Mouse (Mus musculus) gonadal fat pad, adult 2 months (tissue): ENCODE data around the gene D330045A20Rik. TPM values are rescaled to one million over a fixed set of nuclear protein-coding genes. Genes with fewer than 3 reads are reported as not detected.
A peak's percentile ranks its signal among the peaks of the same experiment; 100 is the strongest.
"Not testable (repeated sequence)": the region's sequence is repeated elsewhere in the genome, so short reads cannot be mapped to it uniquely, and the experiment has no call there.

Experiments
- DNase-seq: peaks from one replicate; pipeline ENCODE4 v3.0.0-alpha.2; 2012; ENCODE audit warnings: low read depth
- polyA plus RNA-seq: library from polyadenylated mRNA; depleted of rRNA; stranded (reverse); fragments of >200 nt; gene quantifications from 2 replicates; pipeline ENCODE4 v1.2.3, GENCODE M21; 2012; rRNA removed

Gene D330045A20Rik
- 1.1 and 1.5 TPM in 2 replicates for polyA plus RNA-seq

- no peak for DNase-seq
Observed at GRCm38 (mm10) chrX:139480022-139480894, at the start of gene D330045A20Rik. Gene D330045A20Rik, plus strand, starts transcription at chrX:139480367.

- DNase-seq = no peak
Observed at GRCm38 (mm10) chrX:139432550-139432949, 47.6 kb upstream of the D330045A20Rik start.

DNA sequence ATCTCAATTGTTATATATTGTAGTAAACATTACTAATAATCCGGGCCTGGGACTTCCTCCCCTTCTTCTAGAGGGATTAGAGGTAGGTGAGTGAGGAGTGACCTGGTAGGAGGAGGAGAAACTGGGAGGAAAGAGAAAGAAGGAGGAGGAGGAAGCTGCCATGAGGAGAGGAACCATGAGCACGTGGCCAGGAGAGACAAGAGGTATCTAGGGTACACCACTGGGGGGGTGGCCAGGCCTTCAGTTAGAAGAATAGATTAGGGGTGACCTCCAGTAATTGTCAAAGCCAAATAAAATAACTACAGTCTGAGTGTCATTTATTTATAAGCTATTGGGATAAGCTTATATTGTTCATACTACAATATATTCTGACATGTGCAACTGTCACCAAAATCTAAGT lies 45.0 kb upstream of the D330045A20Rik start:
- no peak for DNase-seq

DNA sequence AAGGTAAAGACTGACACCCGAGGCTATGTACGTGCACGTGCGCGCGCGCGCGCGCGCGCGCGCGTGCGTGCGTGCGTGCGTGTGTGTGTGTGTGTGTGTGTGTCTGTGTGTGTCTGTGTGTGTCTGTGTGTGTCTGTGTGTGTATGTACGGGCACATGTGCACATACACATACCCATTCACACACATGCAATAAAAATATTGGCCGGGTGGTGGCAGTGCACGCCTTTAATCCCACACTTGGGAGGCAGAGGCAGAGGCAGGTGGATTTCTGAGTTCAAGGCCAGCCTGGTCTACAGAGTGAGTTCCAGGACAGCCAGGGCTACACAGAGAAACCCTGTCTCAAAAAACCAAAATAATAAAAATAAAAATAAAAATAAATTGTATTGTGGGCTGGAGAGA lies 39.1 kb upstream of the D330045A20Rik start:
- not testable (repeated sequence) for DNase-seq

GRCm38 (mm10) chrX:139456812-139457211 lies 23.4 kb upstream of the D330045A20Rik start:
- no peak for DNase-seq

- no peak for DNase-seq
Observed at GRCm38 (mm10) chrX:139482083-139482482, 1.9 kb downstream of the D330045A20Rik start.

DNA sequence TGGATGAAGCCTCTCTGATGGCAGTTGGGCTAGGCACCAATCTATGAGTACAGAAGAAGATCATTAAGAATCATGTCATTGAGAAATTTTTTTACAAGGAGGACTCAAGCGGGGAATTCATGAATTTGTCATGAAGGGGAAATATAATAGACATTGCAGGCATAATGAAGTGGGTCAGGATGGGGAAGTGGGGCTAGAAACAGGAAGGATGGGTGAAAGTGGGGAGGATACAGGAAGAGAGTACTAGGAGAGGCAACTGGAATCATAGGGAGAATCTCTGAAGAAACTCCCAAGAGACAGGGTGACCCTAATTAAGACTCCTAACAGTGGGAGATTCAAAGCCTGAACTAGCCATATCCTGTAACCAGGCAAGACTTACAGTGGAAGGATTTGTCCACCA lies 4.8 kb downstream of the D330045A20Rik start:
- no peak for DNase-seq

GRCm38 (mm10) chrX:139516156-139516555 lies 36.0 kb downstream of the D330045A20Rik start:
- DNase-seq = no peak

DNA sequence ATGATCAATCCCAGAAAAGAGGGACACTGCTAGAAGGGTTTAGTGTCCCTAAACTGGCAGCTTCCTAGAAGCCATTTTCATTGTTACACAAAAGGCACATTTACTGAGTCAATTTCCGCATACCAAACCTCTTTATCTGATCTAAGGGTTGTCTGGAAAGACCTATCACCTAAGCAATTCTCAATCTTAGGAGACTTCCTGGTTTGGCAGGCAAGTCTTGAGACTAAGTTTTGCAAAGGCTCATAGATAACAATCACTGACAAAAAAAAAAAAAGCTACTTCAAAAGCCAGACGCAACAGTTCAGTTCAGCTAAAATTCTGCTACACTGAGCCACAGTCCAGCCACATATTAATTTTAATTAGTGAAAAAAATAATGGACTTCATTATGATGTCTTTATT lies 39.1 kb downstream of the D330045A20Rik start:
- peak; percentile 1 for DNase-seq

DNA sequence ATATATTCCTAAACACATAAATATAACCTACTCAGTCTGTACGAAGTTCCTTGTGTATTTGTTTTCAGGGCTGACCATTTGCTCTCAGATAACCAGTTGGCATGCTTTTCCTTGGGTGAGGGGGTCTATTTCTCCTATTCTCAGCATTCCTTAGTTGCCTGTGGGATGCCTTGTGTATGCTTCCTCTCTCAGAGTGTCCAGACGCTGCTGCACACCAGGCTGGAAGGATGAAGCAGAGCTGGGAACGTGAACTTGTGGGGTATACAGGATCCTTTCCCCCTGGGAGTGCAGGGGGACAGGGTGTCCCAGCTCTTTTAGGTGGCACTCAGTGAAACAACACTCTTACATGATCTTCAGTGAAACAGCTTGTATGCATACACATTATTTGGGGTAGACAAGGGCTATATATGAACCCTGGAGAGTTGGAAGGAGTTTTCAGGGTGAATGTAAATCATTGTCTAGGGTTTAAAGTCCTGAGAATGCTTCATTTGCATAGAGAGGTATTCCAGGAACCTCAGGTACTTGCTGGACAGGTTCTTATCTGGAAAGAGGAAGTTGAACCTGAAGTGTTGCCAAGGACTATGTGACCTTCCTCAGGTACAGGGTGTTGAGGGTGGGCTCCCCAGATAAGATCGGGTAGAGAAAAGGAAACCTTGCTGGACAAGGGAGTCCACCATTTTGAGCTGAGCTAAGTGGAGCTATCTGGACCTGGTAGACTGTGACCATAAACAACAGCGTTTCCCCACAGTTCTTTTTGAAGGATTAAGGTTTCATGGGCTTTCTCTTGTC lies 44.3 kb downstream of the D330045A20Rik start:
- DNase-seq = no peak

DNA sequence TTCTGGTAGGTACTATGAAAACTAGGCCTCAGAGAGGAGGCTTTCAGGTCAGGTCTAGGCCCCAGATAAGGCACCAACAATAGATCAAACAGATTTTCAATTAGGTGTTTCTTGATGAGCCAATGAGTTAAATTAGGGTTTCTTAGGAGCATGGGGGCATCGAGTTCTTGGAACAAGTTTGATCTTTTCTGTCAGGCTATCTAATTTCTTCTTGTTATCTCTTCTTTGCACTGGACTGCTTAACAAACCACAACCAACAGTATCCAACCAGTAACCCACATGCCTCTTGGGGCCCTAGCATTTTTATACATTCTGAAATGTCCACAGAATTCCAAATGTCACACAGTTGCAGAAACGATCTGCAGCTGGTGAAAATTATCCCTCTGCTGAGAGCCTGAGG lies 45.6 kb downstream of the D330045A20Rik start:
- no peak for DNase-seq

DNA sequence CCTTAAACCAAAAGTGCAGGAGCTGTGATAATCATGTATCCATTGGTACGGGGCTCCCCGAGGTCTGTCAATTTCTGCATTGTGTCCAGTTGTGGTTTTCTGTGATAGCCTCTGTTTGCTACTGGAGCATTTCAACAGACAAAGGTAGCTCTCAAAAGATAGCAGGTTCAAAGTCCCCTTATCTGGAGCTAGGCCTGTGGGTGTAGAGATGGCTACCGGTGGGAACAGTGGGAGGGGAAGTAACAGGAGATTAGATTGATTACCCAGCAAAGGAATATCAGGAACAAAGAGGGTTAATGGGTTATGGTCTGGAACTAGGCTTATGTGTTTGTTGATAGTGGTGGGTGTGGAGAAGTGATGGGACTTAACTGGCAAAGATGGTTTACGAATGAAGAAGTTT lies 46.8 kb downstream of the D330045A20Rik start:
- no peak for DNase-seq

GRCm38 (mm10) chrX:139529678-139530077 lies 49.5 kb downstream of the D330045A20Rik start:
- no peak for DNase-seq

DNA sequence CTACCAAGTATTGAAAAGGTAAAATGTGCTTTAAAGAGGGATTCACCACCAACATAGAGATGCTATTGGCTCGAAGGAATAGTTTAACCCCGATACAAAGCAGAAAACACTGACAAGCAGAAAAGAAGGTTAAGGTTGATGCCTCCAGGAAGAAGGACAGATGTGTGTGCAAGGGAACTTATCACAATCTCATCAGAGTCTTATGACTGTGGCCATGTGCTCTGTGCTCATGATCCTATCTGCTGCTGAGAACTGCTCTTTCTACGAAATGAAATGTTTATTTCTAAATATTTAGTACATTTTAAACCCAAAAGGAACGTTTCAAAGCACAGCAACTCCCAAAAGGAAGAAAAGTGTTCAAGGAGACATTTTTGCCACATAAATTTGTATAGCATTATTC lies 52.1 kb downstream of the D330045A20Rik start:
- no peak for DNase-seq

GRCm38 (mm10) chrX:139537641-139538397 lies 57.7 kb downstream of the D330045A20Rik start:
- DNase-seq = no peak

GRCm38 (mm10) chrX:139543726-139544125 lies 63.6 kb downstream of the D330045A20Rik start:
- no peak for DNase-seq

DNA sequence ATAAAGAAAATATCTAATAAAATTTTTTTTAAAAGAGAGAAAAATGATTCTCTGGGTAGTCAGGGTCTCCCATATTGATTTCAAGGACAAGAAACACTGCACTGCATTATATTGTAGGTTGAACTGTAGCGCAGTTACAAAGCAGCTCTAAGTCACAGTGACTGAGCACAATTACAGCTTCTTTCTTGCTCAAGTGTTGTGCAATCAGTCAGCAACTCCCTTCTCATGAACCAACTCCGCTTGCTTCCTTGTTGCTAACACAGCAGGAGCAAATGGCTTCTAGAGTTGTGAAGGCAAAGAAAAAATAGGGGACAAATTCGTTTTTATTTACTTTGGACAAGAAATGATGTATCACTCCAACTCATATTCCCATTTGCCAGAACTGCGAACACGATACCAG lies 70.3 kb downstream of the D330045A20Rik start:
- peak; percentile 6 for DNase-seq

- DNase-seq = no peak
Observed at GRCm38 (mm10) chrX:139552090-139552489, 71.9 kb downstream of the D330045A20Rik start.

GRCm38 (mm10) chrX:139562255-139562924 lies 82.2 kb downstream of the D330045A20Rik start:
- no peak for DNase-seq

DNA sequence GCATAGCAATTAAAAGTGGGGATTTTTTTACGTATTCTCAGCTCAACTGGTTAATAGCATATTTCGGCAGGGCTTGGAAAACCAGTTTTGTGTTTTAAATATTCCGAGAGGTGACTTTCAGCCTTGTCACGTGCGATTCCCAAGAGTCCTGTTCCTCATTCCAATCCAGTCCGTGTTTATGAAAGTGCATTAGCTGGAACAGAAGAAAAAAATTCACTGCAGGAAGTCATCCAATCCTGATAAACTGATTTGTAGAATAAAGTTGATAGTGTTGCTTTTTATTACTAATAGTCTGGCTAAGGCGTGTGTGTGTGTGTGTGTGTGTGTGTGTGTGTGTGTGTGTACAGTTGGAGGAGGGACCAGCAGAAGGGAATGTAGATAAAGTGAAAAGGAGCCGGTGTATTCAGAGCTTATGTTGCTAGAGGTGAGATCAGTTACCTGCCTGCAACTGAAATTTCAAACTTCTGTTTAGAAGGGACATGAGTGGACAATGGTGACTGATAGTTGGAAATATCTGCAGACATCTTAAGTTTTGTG lies 82.8 kb downstream of the D330045A20Rik start, which contains the start of gene Rnf128:
Rnf128 (plus strand) TSS at position 392 of the 537 bp plus-strand sequence.
- DNase-seq = no peak

- no peak for DNase-seq
Observed at GRCm38 (mm10) chrX:139570054-139570453, 89.9 kb downstream of the D330045A20Rik start.
